Mouse (Mus musculus) midbrain, embryonic 12.5 days (tissue): ENCODE data around the gene Gm38392. TPM values are rescaled to one million over a fixed set of nuclear protein-coding genes. Genes with fewer than 3 reads are reported as not detected.
A peak's percentile ranks its signal among the peaks of the same experiment; 100 is the strongest.
"Not testable (repeated sequence)": the region's sequence is repeated elsewhere in the genome, so short reads cannot be mapped to it uniquely, and the experiment has no call there.

Experiments
- ATAC-seq: fragments of 200-750 bp; cut with Nextera tagmentation; 2 replicates; pipeline ENCODE4 v1.8.0; 2017; ENCODE audit warnings: low read depth, moderate TSS enrichment, moderate library complexity; ENCODE audit not compliant: low FRiP score
- H3K27ac ChIP-seq: fragments of 300-500 bp; sonication (generic); replicated peaks from 2 replicates; pipeline ENCODE4 v1.5.1; 2016; ENCODE audit warnings: mild to moderate bottlenecking
- H3K27me3 ChIP-seq: fragments of 300-500 bp; sonication (generic); 2 replicates; pipeline ENCODE4 v1.6.1; 2016; ENCODE audit warnings: mild to moderate bottlenecking
- H3K36me3 ChIP-seq: fragments of 300-500 bp; sonication (generic); 2 replicates; pipeline ENCODE4 v1.6.1; 2016
- H3K4me1 ChIP-seq: fragments of 300-500 bp; sonication (generic); 2 replicates; pipeline ENCODE4 v1.6.1; 2016
- H3K4me2 ChIP-seq: fragments of 300-500 bp; sonication (generic); replicated peaks from 2 replicates; pipeline ENCODE4 v1.6.1; 2016; ENCODE audit warnings: mild to moderate bottlenecking, moderate library complexity
- H3K4me3 ChIP-seq: fragments of 300-500 bp; sonication (generic); 2 replicates; pipeline ENCODE4 v1.5.1; 2016; ENCODE audit warnings: mild to moderate bottlenecking
- H3K9ac ChIP-seq: fragments of 300-500 bp; sonication (generic); replicated peaks from 2 replicates; pipeline ENCODE4 v1.6.1; 2016; ENCODE audit warnings: mild to moderate bottlenecking, moderate library complexity
- H3K9me3 ChIP-seq: fragments of 300-500 bp; sonication (generic); 2 replicates; pipeline ENCODE4 v1.6.1; 2016; ENCODE audit warnings: mild to moderate bottlenecking
- WGBS: fragments of 180-500 bp; shearing (Covaris S2); methylation state at CpG from one replicate; pipeline ENCODE4 v1.1.7; 2016; 5-methylcytosine and 5-hydroxymethylcytosine counted together
- polyA plus RNA-seq: library from polyadenylated mRNA; unstranded; fragments of >200 nt; fragmentation: Nextera tagmentation; extraction: Ambion mirVana; gene quantifications from 2 replicates; pipeline ENCODE4 v1.2.1, GENCODE M21; 2016

The Gm38392 gene
- polyA plus RNA-seq, 1 experiment from 2014 or later, result not detected

DNA sequence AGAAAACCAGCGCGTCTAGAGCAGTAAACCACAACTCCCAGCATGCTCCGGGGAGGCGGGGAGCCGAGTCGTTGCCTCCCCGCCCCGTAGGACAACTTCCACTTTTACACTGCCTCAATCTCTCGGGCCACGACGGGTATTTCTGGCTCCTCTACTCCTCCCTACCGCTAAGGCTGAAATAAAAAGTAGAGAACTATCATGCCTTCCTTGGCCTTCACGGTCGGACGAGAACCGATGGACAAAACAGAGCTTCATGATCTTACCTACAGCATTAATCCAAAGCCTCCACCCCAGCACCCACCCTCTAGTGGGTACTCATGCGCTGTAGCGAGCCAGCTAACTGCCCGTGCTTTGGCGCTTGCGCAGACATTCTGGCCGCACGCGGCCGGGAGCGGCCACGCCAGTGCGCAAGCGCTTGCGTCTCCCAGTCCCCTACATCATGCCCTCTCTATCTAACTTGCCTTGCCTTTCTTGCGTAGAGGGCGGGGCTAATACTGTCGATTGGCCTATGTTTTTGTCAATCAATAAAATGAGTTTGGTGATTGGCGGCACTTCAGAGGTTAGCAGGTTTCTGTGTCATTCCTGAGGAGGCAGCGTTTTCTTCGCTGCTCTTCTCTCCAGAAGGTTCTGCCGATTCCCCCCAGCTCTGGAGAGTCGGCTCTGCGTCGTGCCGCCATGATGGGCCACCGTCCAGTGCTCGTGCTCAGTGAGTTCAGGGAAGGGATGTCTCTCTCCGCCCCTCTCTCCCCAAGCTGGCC, 9.7 kb upstream of the Gm38392 start, which contains the start of the genes Tsacc and Cct3:
TSS of gene Tsacc (minus strand) at position 439 of the 758 bp plus-strand sequence.
TSS of gene Cct3 (plus strand) at position 556 of the 758 bp plus-strand sequence.
- WGBS, result under 1% methylated on average over 44 of the region's 44 CpGs
- H3K4me2 ChIP-seq, result peak within 1 kb of the TSS; percentile 86
- no peaks in the 10 kb centered on the region for H3K9me3 ChIP-seq
- H3K36me3 ChIP-seq, result peaks cover 26% of the 10 kb centered on the region
- peak within 1 kb of the TSS; percentile 88 for H3K27ac ChIP-seq
- H3K4me1 ChIP-seq, result peaks cover 18% of the 10 kb centered on the region
- H3K4me3 ChIP-seq, result peak within 1 kb of the TSS; percentile 70
- H3K27me3 ChIP-seq, result no peaks in the 10 kb centered on the region
- H3K9ac ChIP-seq, result peak within 1 kb of the TSS; percentile 84
- ATAC-seq, result peak; percentile 99

DNA sequence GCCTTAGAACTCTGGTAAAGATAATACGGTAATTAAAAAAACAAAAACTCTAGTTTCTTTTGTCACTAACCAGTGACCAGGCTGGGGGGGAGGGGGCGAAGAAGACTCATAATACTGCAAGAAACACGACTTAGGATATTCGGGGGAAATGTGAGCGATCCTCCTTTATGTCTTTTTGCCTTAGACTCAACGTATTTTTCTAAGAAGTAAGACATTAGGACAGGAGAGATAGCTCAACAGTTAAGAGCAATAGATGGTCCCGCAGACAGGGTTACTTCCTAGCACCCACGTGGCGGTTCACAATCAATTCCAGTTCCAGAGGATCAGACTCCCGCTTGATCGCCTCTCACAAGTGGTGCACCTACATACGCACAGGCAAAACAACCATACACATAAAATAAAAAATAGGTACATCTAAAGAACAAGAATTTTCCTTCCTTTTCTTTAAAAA, 9.1 kb upstream of the Gm38392 start:
- ATAC-seq, result peak; percentile 23
- Histone ChIP-seq H3K9me3 (no peaks in the 10 kb centered on the region), H3K9ac (peak overlapping the region; percentile 62), H3K4me2 (peak overlapping the region; percentile 86), H3K36me3 (peaks cover 20% of the 10 kb centered on the region), H3K27me3 (no peaks in the 10 kb centered on the region), H3K4me3 (peak overlapping the region; percentile 70), H3K4me1 (peaks cover 18% of the 10 kb centered on the region), H3K27ac (peak overlapping the region; percentile 88)
- WGBS, result under 1% methylated on average over 12 of the region's 12 CpGs

GRCm38 (mm10) chr3:88295272-88295671, 8.3 kb upstream of the Gm38392 start:
- H3K27me3 ChIP-seq, H3K27ac ChIP-seq, H3K4me3 ChIP-seq, H3K9me3 ChIP-seq, ATAC-seq: not testable (repeated sequence)
- Histone ChIP-seq H3K4me2 (peak overlapping the region; percentile 86; the same call in 1 of the 2 replicates), H3K36me3 (peaks cover 11% of the 10 kb centered on the region), H3K9ac (0 out of 2 replicates have a peak overlapping the region, but pooled peaks have one; percentile 62), H3K4me1 (peaks cover 18% of the 10 kb centered on the region)
- 74% methylated on average over 1 of the region's 1 CpGs for WGBS

GRCm38 (mm10) chr3:88291970-88292369, 5.0 kb upstream of the Gm38392 start:
- no peaks in the 10 kb centered on the region for H3K9me3 ChIP-seq
- H3K27me3 ChIP-seq, result no peaks in the 10 kb centered on the region
- 39% methylated on average over 4 of the region's 4 CpGs for WGBS
- no peak overlapping the region for H3K27ac ChIP-seq
- no peaks in the 10 kb centered on the region for H3K36me3 ChIP-seq
- H3K4me2 ChIP-seq, result no peak overlapping the region
- ATAC-seq, result no peak
- no peak overlapping the region for H3K4me3 ChIP-seq
- H3K9ac ChIP-seq, result no peak overlapping the region
- peaks cover 8% of the 10 kb centered on the region; the same call in 1 of the 2 replicates for H3K4me1 ChIP-seq

GRCm38 (mm10) chr3:88288133-88288713, 1.2 kb upstream of the Gm38392 start:
- H3K4me3 ChIP-seq, H3K4me2 ChIP-seq, H3K27ac ChIP-seq, ATAC-seq, H3K4me1 ChIP-seq, H3K27me3 ChIP-seq, H3K9ac ChIP-seq, H3K9me3 ChIP-seq, H3K36me3 ChIP-seq: not testable (repeated sequence)
- WGBS, result 85% methylated on average over 7 of the region's 10 CpGs

DNA sequence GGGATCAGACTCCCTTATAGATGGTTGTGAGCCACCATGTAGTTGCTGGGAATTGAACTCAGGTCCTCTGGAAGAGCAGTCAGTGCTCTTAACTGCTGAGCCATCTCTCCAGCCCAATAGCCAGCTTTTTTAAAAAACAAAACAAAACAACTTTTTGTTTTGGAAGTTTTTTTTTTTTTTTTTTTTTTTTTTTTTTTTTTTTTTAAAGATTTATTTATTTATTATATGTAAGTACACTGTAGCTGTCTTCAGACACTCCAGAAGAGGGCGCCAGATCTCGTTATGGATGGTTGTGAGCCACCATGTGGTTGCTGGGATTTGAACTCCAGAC, 1.5 kb downstream of the Gm38392 start:
- no CpG with 5 or more reads among the region's 2 CpGs for WGBS
- not testable (repeated sequence) for H3K27me3 ChIP-seq, H3K36me3 ChIP-seq, H3K9ac ChIP-seq, H3K4me1 ChIP-seq, H3K27ac ChIP-seq, ATAC-seq, H3K4me2 ChIP-seq, H3K4me3 ChIP-seq, H3K9me3 ChIP-seq

DNA sequence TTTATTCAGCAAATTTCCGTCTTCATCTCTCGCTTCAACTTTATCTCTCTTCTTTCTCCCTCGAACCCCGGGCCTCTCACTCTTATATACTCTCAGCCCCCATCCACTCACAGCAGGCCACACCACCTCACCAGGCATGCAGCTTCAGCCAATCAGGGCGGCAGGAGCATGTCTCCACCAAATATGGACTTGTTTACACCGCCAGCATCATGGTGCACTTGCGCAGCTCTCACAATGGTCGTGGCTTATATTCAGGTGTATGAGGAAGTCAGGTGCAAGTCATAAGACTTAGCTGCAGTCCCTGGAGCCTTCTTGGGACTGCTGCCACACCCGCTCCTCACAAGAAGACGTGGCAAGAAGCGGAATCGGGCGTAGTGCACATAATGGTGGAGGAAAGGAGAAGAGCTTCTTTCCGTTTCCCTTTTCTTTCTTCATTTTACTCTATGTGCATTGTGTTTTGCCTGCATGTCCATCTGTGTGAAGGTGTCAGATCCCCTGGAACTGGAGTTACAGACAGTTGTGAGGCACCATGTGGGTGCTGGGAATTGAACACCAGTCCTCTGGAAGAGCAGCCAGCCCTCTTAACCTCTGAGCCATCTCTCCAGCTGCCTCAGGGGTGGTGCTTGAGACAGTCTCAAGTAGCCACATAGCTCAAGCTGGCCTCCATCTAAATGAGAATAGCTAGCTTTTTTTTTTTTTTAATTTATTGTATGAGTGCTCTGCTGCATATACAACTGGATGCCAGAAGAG, 2.0 kb downstream of the Gm38392 start:
- not testable (repeated sequence) for H3K27ac ChIP-seq, H3K27me3 ChIP-seq, H3K9ac ChIP-seq, H3K36me3 ChIP-seq, ATAC-seq, H3K9me3 ChIP-seq, H3K4me1 ChIP-seq, H3K4me3 ChIP-seq, H3K4me2 ChIP-seq
- 97% methylated on average over 14 of the region's 14 CpGs for WGBS

DNA sequence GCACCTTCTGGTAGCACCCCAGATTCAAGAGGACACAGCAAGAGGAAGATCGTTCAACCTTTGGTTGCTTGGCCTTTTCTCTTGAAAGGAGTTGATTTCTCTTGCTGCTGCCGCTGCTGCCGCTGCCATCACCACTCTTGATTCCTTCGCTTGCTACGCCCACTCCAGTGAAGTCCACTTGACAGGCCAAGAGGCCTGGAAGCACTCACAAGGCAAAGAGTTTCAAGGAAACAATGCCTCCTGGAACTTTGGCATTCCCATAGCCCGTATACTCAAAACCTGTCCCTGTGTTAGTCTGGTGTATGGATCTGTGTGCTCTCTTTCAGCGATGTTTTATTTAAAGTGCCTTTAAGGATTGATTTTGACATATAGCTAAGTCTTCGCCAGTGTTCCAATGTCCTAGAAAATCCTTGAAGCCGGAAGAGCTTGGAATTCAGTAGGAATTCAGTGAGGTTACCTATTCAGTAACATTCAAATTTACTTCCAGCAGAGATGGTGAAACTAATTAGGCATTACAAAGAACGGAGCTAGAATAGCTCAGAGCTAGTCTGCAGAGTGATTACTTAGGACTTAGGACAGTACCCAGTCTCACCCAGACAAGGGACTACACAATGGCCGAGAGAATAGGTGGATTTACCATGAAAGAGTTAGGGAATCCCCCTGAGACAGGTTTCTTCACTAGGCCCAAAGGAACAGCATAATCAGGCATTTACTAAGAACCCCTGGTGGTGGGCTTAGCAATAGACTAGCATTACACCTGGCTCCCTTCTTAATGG, 5.7 kb downstream of the Gm38392 start:
- H3K9ac ChIP-seq, H3K4me3 ChIP-seq, H3K27me3 ChIP-seq, ATAC-seq, H3K4me2 ChIP-seq, H3K9me3 ChIP-seq, H3K27ac ChIP-seq, H3K4me1 ChIP-seq, H3K36me3 ChIP-seq: not testable (repeated sequence)
- WGBS, result 61% methylated on average over 11 of the region's 11 CpGs

GRCm38 (mm10) chr3:88280035-88280434, 7.0 kb downstream of the Gm38392 start:
- no peaks in the 10 kb centered on the region for H3K9me3 ChIP-seq
- no peaks in the 10 kb centered on the region for H3K4me1 ChIP-seq
- no peaks in the 10 kb centered on the region for H3K36me3 ChIP-seq
- H3K27ac ChIP-seq, result no peak overlapping the region
- 79% methylated on average over 2 of the region's 2 CpGs for WGBS
- no peaks in the 10 kb centered on the region for H3K27me3 ChIP-seq
- no peak overlapping the region for H3K4me2 ChIP-seq
- ATAC-seq, result no peak
- no peak overlapping the region for H3K4me3 ChIP-seq
- H3K9ac ChIP-seq, result no peak overlapping the region

DNA sequence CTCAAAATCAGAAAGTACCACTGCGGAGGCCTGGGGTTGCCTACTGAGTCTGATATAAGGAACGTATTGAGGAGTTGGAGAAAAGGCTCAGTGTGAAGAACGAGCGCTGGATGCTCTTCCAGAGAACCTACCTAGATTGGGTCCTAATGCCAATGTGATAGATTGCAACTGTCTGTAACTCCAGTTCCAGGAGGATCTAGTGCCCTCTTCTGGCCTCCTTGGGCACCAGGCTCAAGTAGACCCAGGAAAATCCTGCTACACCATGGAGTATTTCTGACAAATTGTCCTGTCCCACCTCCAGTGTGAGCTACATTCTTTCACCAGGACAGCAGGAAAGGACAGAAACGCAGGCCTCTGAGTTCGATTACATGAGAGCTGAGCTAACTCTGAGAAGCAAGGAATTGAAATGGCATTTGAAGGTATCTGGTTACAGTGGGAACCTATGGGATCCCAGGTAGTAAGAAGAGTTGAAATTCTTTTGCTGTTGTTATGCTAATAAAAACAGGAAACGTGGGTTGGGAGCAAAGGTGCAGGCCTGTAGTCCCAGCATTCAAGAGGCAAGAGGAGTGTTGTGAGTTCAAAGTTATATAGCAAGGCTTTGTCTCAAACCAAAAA, 10.4 kb downstream of the Gm38392 start:
- H3K4me1 ChIP-seq, result no peaks in the 10 kb centered on the region
- no peak overlapping the region for H3K4me3 ChIP-seq
- no peaks in the 10 kb centered on the region for H3K9me3 ChIP-seq
- no peak overlapping the region for H3K9ac ChIP-seq
- ATAC-seq, result no peak
- no peak overlapping the region for H3K27ac ChIP-seq
- no peaks in the 10 kb centered on the region for H3K27me3 ChIP-seq
- H3K36me3 ChIP-seq, result no peaks in the 10 kb centered on the region
- H3K4me2 ChIP-seq, result no peak overlapping the region
- 48% methylated on average over 7 of the region's 7 CpGs for WGBS

DNA sequence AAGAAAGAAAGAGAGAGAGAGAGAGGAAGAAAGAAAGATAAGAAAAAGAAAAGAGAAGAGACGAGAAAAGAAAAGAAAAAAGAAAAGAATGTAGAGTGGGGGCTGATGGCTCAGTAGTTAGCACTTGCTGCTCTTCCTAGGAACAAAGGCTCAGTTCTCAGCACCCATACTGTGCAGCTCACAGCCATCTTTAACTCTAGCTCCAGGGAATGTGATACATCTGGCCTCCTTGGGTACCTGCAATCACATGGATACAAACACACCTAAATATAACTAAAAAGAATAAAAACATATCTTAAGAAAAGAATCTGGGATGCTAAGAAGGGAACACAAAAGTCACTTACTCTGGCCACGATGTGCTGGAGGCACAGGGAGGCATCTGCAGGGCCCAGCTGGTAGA, 10.9 kb downstream of the Gm38392 start:
- H3K4me2 ChIP-seq, result no peak overlapping the region
- H3K27me3 ChIP-seq, result no peaks in the 10 kb centered on the region
- no peaks in the 10 kb centered on the region for H3K9me3 ChIP-seq
- ATAC-seq, result no peak
- 77% methylated on average over 2 of the region's 2 CpGs for WGBS
- H3K9ac ChIP-seq, result no peak overlapping the region
- no peaks in the 10 kb centered on the region for H3K36me3 ChIP-seq
- H3K27ac ChIP-seq, result no peak overlapping the region
- no peak overlapping the region for H3K4me3 ChIP-seq
- H3K4me1 ChIP-seq, result no peaks in the 10 kb centered on the region
